Mouse (Mus musculus) liver, embryonic 13.5 days (tissue): ENCODE data around the gene Rapgef2. TPM values are rescaled to one million over a fixed set of nuclear protein-coding genes. Genes with fewer than 3 reads are reported as not detected.
"Not testable (repeated sequence)": the region's sequence is repeated elsewhere in the genome, so short reads cannot be mapped to it uniquely, and the experiment has no call there.

Experiments used
- ATAC-seq: fragments of 200-750 bp; cut with Nextera tagmentation; 2 replicates; pipeline ENCODE4 v1.8.0; 2017; ENCODE audit warnings: low read depth, mild to moderate bottlenecking, moderate number of reproducible peaks, moderate library complexity
- DNase-seq: peaks from one replicate; pipeline ENCODE4 v3.0.0; 2022
- H3K27ac ChIP-seq: fragments of 300-500 bp; sonication (generic); 2 replicates; pipeline ENCODE4 v1.5.1; 2015; ENCODE audit warnings: moderate library complexity, mild to moderate bottlenecking, inconsistent platforms
- H3K27me3 ChIP-seq: fragments of 300-500 bp; sonication (generic); 2 replicates; pipeline ENCODE4 v1.6.1; 2015; ENCODE audit warnings: mild to moderate bottlenecking, inconsistent platforms
- H3K36me3 ChIP-seq: fragments of 300-500 bp; sonication (generic); 2 replicates; pipeline ENCODE4 v1.6.1; 2015; ENCODE audit warnings: mild to moderate bottlenecking, inconsistent platforms
- H3K4me1 ChIP-seq: fragments of 300-500 bp; sonication (generic); replicated peaks from 2 replicates; pipeline ENCODE4 v1.6.1; 2015; ENCODE audit warnings: inconsistent platforms
- H3K4me2 ChIP-seq: fragments of 300-500 bp; sonication (generic); 2 replicates; pipeline ENCODE4 v1.6.1; 2015; ENCODE audit warnings: inconsistent platforms, mild to moderate bottlenecking, moderate library complexity
- H3K4me3 ChIP-seq: fragments of 300-500 bp; sonication (generic); replicated peaks from 2 replicates; pipeline ENCODE4 v1.5.1; 2015; ENCODE audit warnings: mild to moderate bottlenecking, inconsistent platforms
- H3K9ac ChIP-seq: fragments of 300-500 bp; sonication (generic); 2 replicates; pipeline ENCODE4 v1.6.1; 2015; ENCODE audit warnings: mild to moderate bottlenecking, inconsistent platforms
- H3K9me3 ChIP-seq: fragments of 300-500 bp; sonication (generic); replicated peaks from 2 replicates; pipeline ENCODE4 v1.6.1; 2016; ENCODE audit warnings: inconsistent platforms
- WGBS: fragments of 180-500 bp; shearing (Covaris S2); methylation state at CpG from one replicate; pipeline ENCODE4 v1.1.7; 2015; ENCODE audit not compliant: insufficient replicate concordance; 5-methylcytosine and 5-hydroxymethylcytosine counted together
- polyA plus RNA-seq: library from polyadenylated mRNA; unstranded; fragments of >200 nt; fragmentation: Nextera tagmentation; extraction: Ambion mirVana; gene quantifications from 2 replicates; pipeline ENCODE4 v1.2.1, GENCODE M21; 2015

Rapgef2 gene
- polyA plus RNA-seq, 1 experiment from 2014 or later, result 0.90 TPM

DNA sequence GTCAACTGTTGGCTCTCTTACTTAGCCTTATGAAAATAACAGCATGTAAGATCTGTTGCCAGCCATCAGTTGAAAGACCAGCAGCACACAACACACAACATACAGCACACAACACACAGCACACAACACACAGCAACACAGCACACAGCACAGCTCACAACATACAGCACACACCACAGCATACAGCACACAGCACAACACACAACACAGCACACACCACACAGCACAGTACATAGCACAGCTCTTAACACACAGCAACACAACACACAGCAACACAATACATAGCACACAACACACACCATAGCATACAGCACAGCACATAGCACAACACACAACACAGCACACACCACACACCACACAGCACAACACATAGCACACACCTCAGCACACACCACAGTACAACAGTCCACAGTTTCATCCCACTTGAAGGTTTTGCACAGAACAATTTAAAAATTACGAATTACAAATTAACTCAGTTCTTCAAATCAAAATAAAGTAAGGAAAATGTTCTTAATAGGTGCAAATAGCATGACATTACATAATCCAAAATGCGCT is 106.7 kb downstream of the Rapgef2 start:
- 78% methylated on average over 2 of the region's 2 CpGs for WGBS
- Histone ChIP-seq H3K27me3 (no peaks in the 10 kb centered on the region), H3K4me2 (no peak overlapping the region), H3K4me1 (peaks cover 22% of the 10 kb centered on the region), H3K27ac (no peak overlapping the region), H3K9me3 (no peaks in the 10 kb centered on the region), H3K4me3 (no peak overlapping the region), H3K36me3 (no peaks in the 10 kb centered on the region), H3K9ac (no peak overlapping the region)
- DNase-seq (no peak), ATAC-seq (peak; percentile 36; the same call in 1 of the 2 replicates)

- Histone ChIP-seq H3K36me3 (no peaks in the 10 kb centered on the region), H3K27me3 (no peaks in the 10 kb centered on the region), H3K4me3 (no peak overlapping the region), H3K27ac (no peak overlapping the region), H3K4me1 (peaks cover 22% of the 10 kb centered on the region), H3K4me2 (no peak overlapping the region), H3K9ac (no peak overlapping the region), H3K9me3 (no peaks in the 10 kb centered on the region)
- DNase-seq (no peak), ATAC-seq (0 out of 2 replicates have a peak, but pooled peaks have one; percentile 31)
- WGBS, result 71% methylated on average over 3 of the region's 3 CpGs
Measured at GRCm38 (mm10) chr3:79178708-79179107, 107.6 kb downstream of the Rapgef2 start.

GRCm38 (mm10) chr3:79178070-79178469 is 108.2 kb downstream of the Rapgef2 start:
- H3K27ac ChIP-seq, result peak overlapping the region; percentile 43
- H3K4me1 ChIP-seq, result peaks cover 22% of the 10 kb centered on the region
- no peaks in the 10 kb centered on the region for H3K9me3 ChIP-seq
- WGBS, result 56% methylated on average over 6 of the region's 6 CpGs
- H3K36me3 ChIP-seq, result no peaks in the 10 kb centered on the region
- H3K4me3 ChIP-seq, result no peak overlapping the region
- no peak overlapping the region for H3K4me2 ChIP-seq
- ATAC-seq (no peak), DNase-seq (no peak)
- H3K9ac ChIP-seq, result no peak overlapping the region
- no peaks in the 10 kb centered on the region for H3K27me3 ChIP-seq

DNA sequence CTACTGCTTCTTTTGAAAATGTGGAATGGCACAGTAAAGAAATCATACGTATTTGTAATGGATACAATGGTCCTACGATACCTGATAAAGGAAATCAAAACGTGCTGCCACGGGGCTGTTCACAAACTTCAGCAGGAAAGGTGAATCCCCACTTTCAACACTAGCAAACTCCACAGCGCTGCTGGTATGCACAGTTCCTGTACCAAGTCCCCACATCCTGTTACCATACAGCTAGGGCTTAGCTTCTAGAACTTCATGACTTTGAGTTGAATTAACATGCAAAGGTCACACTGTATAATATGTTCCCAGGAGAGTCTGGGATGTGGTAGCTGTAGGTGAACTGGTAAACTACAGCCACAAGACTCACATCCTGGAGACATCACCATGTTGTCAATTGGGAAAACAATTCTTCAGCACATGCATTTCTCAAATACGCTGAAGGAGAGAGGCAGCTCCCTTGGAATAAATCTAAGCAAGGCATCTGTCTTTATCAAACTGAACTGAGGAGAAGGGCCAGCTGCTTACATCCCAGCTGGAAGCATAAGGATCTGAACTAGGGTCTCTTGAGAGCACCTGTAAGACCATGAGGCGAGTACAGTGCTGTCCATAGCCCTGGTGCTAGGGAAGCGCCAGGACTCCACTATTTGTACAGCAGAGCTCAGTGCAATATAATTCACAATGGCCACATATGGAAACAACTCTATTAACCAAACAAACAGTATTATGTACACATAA is 109.0 kb downstream of the Rapgef2 start:
- Histone ChIP-seq H3K27ac (peak overlapping the region; percentile 43), H3K4me2 (no peak overlapping the region), H3K36me3 (no peaks in the 10 kb centered on the region), H3K9ac (no peak overlapping the region), H3K4me1 (peaks cover 25% of the 10 kb centered on the region), H3K27me3 (no peaks in the 10 kb centered on the region), H3K4me3 (no peak overlapping the region), H3K9me3 (no peaks in the 10 kb centered on the region)
- ATAC-seq (no peak), DNase-seq (no peak)
- WGBS, result 61% methylated on average over 8 of the region's 8 CpGs

DNA sequence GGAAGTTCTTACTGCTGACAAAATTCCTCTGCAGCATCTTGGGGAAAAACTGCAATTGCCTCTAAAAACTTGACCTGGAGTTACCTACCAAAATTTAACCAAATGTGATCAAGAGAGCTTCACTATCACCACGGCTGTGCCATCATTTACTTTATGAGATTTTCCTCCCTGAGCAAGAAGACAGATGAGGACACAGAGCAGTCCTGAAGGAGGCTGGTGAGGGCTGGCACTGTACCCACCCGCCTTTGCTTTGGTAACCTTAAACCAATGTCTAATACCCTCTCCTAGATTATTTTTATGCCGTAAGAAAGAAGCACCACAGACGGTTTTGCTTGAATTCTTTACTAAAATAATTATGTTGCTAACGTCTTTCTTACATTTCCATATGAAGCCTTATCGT is 112.1 kb downstream of the Rapgef2 start:
- Histone ChIP-seq H3K27me3 (no peaks in the 10 kb centered on the region), H3K36me3 (no peaks in the 10 kb centered on the region), H3K9ac (no peak overlapping the region), H3K9me3 (no peaks in the 10 kb centered on the region), H3K4me3 (no peak overlapping the region), H3K4me2 (no peak overlapping the region), H3K27ac (no peak overlapping the region), H3K4me1 (peaks cover 31% of the 10 kb centered on the region)
- DNase-seq (no peak), ATAC-seq (no peak)
- WGBS, result 73% methylated on average over 6 of the region's 6 CpGs

- no peak overlapping the region for H3K27ac ChIP-seq
- peaks cover 35% of the 10 kb centered on the region for H3K4me1 ChIP-seq
- no peak overlapping the region for H3K4me3 ChIP-seq
- H3K9me3 ChIP-seq, result no peaks in the 10 kb centered on the region
- DNase-seq (no peak), ATAC-seq (no peak)
- no peak overlapping the region for H3K9ac ChIP-seq
- 73% methylated on average over 5 of the region's 5 CpGs for WGBS
- H3K36me3 ChIP-seq, result no peaks in the 10 kb centered on the region
- no peak overlapping the region for H3K4me2 ChIP-seq
- no peaks in the 10 kb centered on the region for H3K27me3 ChIP-seq
Measured at GRCm38 (mm10) chr3:79173291-79173690, 113.0 kb downstream of the Rapgef2 start.

- peaks cover 33% of the 10 kb centered on the region for H3K4me1 ChIP-seq
- H3K9ac ChIP-seq, H3K9me3 ChIP-seq, H3K36me3 ChIP-seq, H3K27me3 ChIP-seq, H3K27ac ChIP-seq, H3K4me2 ChIP-seq, H3K4me3 ChIP-seq, DNase-seq: not testable (repeated sequence)
- ATAC-seq, result peak; percentile 63; the same call in 1 of the 2 replicates
- 58% methylated on average over 8 of the region's 8 CpGs for WGBS
Measured at GRCm38 (mm10) chr3:79171146-79171545, 115.2 kb downstream of the Rapgef2 start.

DNA sequence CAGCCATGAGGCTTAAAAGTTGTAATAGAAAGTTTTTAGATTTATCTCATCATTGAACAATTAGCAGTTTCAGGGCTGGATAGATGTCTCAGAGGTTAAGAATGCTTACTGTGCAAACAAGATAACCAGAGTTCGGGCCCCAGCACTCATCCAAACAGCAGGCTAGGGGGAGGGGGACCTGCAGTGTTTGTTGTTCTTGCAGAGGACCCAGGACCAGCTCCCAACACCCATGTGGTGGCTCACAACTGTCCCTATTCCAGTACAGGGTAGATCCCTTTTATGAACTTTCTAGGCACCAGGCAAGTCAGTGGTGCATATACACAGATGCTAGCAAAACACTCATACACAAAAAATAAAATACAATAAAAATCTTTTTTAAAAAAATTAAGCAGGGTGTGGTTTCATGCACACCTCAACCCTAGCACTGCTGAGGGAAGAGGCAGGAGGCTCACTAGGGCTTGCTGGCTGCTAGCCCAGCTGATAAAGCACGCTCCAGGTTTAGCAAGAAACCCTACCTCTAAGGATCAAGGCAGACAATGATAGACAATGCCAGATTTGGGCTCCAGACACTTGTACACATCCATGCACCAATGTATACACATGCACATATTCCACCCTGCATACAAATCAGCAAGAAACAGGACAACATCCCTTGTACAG is 118.0 kb downstream of the Rapgef2 start:
- Histone ChIP-seq H3K9ac (no peak overlapping the region), H3K36me3 (no peaks in the 10 kb centered on the region), H3K4me3 (no peak overlapping the region), H3K9me3 (no peaks in the 10 kb centered on the region), H3K27ac (no peak overlapping the region), H3K27me3 (no peaks in the 10 kb centered on the region), H3K4me2 (no peak overlapping the region), H3K4me1 (peaks cover 39% of the 10 kb centered on the region)
- DNase-seq (no peak), ATAC-seq (peak; percentile 75)
- WGBS, result 13% methylated on average over 2 of the region's 2 CpGs

GRCm38 (mm10) chr3:79167586-79167985 is 118.7 kb downstream of the Rapgef2 start:
- 64% methylated on average over 2 of the region's 2 CpGs for WGBS
- Histone ChIP-seq H3K36me3 (no peaks in the 10 kb centered on the region), H3K9me3 (no peaks in the 10 kb centered on the region), H3K4me2 (no peak overlapping the region), H3K9ac (no peak overlapping the region), H3K4me3 (no peak overlapping the region), H3K27me3 (no peaks in the 10 kb centered on the region), H3K4me1 (peaks cover 44% of the 10 kb centered on the region), H3K27ac (no peak overlapping the region)
- DNase-seq (no peak), ATAC-seq (no peak)

DNA sequence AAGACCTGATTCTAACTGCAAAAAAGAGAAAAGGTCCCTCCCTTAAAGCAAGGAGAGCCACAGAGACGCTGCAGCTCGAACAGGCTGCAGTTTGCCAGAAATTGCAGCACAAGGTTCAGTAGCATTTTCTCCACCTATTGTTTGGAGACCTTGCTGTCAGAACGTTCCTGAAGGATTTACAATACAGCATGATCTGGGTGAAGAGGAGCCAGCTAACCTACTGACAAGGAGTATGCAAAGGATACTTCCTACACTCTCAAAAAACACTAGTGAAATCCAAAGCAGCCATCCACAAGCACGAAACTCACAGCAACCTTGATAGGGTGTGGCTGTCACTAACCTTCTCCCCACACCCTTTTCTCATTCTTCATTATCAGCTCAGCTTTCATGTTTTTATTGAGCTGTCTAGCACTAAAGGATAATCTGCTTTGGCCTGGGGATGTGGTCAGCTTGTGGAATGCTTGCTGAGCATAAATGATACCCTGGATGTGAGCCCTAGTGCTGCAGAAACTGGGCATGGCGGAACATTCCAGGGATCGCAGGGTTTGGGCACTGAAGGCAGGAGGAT is 124.4 kb downstream of the Rapgef2 start:
- H3K27me3 ChIP-seq, result no peaks in the 10 kb centered on the region
- H3K4me2 ChIP-seq, result peak overlapping the region; percentile 2; the same call in 1 of the 2 replicates
- no peak overlapping the region for H3K27ac ChIP-seq
- no peaks in the 10 kb centered on the region for H3K36me3 ChIP-seq
- no peak overlapping the region for H3K9ac ChIP-seq
- no peak overlapping the region for H3K4me3 ChIP-seq
- peaks cover 35% of the 10 kb centered on the region for H3K4me1 ChIP-seq
- DNase-seq (no peak), ATAC-seq (no peak)
- no peaks in the 10 kb centered on the region for H3K9me3 ChIP-seq
- 32% methylated on average over 6 of the region's 6 CpGs for WGBS

GRCm38 (mm10) chr3:79161093-79161723 is 125.1 kb downstream of the Rapgef2 start:
- no peak for DNase-seq
- no peak overlapping the region for H3K9ac ChIP-seq
- no peak overlapping the region for H3K4me3 ChIP-seq
- WGBS, result 16% methylated on average over 6 of the region's 6 CpGs
- no peaks in the 10 kb centered on the region for H3K27me3 ChIP-seq
- H3K27ac ChIP-seq, result no peak overlapping the region; the same call in 1 of the 2 replicates
- H3K9me3 ChIP-seq, result no peaks in the 10 kb centered on the region
- 0 out of 2 replicates have a peak, but pooled peaks have one; percentile 36 for ATAC-seq
- no peaks in the 10 kb centered on the region for H3K36me3 ChIP-seq
- H3K4me1 ChIP-seq, result peaks cover 35% of the 10 kb centered on the region
- H3K4me2 ChIP-seq, result 0 out of 2 replicates have a peak overlapping the region, but pooled peaks have one; percentile 2
